Mouse (Mus musculus) right cerebral cortex, postnatal 25 days (tissue): ENCODE data around the gene Mymk.

Source experiments
- DNase-seq: peaks from one replicate; pipeline ENCODE4 v3.0.0; 2022

The Mymk gene

DNA sequence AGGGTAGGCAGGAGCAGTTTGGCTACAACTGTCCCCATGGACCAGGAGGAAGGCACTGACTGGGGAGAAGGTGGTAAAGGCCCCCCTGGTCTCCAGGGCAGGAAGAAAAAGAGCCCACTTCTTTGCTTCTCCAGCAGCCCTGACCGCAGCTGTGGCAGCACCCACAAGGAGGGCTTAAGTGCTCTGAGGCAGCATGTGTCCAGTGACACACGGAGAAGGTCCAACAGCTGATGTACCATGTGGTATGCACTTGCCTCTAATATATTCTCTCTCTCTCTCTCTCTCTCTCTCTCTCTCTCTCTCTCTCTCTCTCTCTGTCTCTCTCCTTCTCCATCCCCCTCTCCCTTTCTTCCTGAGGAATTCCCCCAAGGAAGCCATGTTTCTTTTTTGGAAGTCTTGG is at the start of gene Mymk:
TSS of gene Mymk (minus strand) at position 202 of the 400 bp plus-strand sequence.
- no peak for DNase-seq

DNA sequence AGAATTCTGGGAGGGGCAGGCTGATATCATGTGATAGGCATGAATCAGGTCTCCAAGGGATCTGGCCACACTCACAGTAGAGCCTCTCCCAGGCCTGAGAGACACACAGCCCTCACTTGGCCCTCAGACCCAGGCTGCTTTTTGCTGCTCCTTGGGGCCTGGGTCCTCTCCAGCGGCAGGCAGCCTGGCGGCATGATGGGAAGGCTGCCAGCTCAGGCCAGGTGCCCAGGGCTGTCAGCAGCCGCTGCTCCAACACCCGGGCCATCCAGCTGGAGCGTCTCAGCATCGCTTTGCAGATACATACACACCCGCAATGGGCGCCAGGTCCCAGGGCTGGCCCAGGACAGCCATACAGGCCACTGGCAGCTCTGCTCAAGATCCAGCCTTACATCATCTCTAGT is 48.3 kb upstream of the Mymk start:
- no peak for DNase-seq

DNA sequence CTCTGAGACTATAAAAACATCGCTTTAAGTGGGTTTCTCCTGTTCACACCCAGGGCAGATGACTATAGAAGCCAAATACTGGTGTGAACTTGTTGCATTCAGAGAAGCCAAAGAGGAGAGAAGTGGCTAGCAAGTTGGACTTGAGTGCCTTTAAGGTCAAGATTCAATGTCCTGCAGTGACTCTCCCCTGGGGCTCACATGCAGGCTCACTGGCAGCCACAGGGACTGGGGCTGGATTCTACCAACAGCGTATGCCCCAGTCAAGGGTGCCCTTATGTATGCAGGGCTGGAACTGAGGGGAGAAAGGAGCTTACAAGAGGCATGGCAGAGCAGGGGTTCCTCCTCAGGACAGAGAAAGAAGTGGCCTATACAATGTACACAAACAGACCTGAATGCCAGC is 47.8 kb upstream of the Mymk start:
- DNase-seq = no peak

DNA sequence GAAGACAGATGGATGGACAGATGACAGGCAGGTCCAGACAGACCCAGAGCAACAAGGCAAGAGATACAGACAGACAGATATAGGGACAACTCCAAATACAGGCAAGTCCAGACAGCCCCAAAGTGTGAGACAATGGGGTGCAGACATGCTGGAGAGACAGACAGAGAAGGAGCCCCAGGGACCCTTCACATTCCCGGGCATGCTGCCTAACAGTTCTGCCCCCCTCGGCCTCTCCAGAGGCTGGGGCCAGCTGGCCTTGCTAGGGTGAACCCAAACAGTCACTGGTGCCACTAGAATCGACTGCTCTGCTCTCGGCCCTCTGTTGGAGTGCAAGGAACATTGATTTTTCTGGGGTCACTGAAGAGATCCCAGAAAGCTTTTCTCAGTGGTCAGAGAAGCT is 46.5 kb upstream of the Mymk start:
- no peak for DNase-seq

DNA sequence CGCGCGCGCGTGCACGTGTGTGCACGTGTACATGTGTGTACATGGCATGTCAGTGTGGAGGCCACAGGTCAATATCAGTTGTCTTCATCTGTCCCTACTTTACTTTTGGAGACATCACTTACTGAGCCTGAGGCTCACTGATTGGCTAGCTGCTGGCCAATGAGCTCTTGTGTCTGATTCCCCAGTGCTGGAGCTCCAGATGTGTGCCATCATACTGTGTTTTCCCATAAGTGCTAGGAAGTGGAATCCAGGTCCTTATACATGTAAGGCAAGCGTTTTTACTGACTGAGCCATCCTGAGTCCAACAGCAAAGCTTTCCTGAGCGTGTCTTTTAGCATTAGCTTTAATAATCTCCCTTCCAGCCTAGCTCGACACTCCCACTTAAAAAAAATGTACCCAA is 42.2 kb upstream of the Mymk start:
- no peak for DNase-seq

DNA sequence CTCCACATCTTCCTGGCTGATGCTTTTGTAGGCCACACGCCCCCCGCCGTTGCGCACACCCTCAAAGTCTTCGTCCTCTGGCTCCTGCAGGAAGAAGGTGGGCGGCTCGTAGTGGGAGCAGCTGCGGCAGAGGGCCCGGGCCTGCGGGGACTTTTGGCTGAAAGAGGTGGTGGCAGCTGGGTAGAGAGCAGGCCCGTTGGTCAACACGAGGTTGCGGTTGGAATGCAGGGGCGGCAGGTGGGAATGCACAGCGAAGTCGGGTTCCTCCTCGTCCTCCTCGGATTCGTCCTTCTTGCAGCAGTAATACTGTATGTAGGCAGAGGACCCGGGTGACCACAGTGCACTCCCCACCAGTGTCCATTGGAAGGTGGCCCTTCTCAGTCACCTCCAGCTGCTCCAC is 40.6 kb upstream of the Mymk start:
- DNase-seq = no peak

DNA sequence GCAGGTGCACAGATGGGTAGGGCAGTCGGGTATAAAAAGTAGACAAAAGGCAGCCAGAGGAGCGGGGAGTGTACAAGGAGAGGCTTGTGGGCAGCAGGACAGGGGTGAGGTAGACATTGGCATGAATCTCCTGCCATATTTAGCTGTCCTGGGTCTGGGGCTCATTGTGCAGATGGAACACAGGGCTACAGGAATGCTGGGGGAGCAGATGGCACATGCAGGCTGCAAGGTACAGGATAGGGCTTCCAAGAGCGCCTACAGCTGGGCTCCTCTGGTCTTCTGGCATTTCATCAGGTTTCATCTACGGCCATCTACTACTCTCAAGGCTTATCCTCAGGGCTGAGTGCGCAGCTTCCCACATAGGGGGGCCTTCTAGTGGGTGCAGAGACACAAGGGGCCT is 37.1 kb upstream of the Mymk start:
- no peak for DNase-seq

DNA sequence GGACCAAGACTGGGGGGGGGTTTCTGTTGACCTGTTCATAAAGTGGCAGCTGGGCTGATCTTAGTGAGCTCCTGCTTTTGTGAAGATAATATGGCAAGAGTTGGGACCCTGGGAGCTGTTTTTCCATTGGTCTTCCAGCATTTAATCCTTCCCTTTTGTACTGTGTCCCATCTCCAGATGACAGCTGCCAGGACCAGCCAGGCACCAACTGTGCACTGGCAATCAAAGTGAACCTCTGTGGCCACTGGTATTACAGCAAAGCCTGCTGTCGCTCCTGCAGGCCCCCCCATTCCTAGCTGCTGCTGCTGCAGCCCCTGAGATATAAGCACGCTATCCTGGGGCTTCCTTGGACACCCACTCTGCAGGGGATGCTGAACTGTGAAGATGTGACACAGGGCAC is 36.2 kb upstream of the Mymk start:
- no peak for DNase-seq

DNA sequence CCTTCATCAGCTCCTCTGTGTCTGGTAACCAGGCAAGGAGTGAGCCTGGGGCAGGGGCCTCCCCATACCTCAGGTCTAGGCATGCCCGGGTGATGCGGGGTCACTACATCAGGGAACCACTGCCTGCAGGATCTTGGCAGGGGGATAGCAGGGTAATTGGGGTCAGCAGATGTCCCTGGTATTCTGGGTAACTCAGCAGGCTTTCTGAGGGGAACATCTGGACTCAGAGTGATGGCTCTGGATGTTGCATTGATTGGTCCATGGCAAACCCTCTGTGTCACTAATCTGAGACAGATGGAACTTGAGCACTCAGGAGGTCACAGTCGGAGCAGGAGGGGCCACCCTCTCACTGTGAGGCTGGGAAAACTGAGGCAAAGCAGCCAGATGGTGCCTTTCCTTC is 34.8 kb upstream of the Mymk start:
- no peak for DNase-seq

DNA sequence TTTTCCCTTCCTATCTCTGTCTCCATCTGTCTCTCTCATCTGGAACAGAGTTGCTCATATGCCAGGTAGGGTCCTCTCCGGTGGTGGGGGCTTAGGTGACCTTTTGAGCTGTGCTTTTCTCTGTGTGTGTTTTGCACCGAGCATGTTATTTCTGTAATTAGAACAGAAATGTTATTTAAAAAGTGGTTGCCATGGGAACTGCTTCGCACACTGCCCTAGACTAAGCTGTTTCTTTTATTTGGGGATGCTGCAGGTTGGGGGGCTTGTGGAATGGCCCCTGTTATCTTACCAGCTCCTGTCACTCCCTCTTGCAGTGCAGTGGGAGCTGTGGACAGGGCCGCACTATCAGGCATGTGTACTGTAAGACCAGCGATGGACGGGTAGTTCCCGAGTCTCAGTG is 31.6 kb upstream of the Mymk start:
- DNase-seq = peak; percentile 35

DNA sequence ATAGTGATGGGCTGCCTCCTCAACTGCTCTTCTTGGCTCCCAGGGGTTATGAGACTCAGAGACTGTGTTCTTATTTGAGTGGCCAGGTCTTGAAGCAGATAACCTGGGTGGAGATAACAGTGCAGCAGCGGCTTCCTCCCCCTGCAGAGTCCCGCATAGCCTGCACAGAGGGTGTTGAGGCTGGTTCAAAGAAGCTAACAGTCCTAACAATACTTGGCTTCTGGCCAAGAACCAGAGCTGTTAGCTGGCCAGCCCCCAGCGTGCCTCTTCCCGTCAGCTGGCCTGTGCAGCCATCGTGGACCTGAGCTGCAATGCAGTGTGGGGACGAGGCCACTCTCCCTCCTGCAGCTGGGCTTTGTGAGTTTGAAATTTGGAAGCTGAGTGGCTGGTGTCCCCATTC is 25.8 kb upstream of the Mymk start:
- DNase-seq = no peak

DNA sequence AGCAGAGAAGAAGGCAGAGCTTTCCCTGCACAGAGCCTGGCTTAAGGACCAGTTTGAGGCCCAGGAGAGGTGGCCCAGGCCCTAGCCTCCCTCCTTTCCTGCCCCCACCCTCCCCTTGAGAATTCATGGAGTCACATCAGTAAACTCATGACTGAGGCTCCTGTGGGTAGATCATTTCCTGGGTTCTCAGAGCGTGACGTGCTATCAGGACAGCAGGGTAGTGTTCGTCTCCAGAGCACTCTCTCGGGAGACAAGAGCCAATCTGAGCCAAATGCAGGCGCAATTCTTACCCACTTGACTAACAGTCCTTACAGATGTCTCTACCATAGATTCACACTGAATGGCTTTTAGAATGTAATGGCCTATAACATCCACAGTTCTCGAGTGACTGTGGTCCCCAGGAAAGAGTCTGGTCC is 25.3 kb upstream of the Mymk start:
- DNase-seq = no peak

DNA sequence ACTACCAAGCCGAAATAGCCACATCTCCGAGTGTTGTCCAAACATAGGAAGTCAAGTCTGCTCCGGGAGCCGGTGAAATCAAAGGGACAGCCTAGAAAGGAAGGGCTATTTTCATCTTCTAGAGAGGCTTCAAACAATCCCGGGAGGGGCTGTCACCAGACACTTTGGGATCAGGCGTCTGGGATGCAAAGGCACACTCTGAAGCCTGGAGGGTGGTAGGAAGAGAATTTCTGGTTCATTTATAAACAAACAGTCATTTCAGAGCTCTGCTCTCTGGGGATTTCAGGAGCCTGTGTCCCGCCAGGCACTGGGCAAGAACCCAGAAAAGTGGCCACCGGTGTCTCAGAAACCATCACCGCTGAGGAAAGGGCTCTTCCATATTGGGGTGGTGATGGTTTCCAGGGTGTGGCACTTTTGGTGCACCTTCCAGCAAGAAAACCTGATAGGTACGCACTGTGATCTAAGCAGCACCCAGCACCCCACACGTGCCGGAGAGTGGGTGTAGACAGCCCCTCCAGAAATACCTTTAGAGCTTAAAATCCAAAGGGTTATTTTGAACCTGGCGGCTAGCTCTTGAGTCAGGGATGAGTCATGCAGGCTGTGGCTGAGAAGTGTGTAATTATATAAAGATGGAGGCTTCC is 24.5 kb upstream of the Mymk start:
- peak; percentile 81 for DNase-seq

DNA sequence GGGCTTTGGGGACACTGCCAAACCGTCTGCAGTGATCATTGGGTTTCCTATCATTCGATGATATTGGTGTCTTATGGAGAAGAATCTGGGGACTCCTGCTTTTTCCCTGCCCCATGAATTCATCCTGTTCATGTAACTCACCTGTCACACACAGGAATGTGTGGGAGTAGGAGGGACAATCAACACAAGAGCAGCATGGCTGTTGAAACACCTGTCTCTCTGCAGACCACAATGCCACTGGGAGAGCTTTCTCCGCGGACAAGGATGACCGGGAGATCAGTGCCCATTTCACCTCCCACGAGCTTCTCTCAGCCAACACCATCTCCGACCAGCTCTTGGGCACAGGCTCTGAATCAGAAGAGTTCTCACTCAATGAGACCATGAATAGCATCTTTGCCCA is 23.2 kb upstream of the Mymk start:
- no peak for DNase-seq

DNA sequence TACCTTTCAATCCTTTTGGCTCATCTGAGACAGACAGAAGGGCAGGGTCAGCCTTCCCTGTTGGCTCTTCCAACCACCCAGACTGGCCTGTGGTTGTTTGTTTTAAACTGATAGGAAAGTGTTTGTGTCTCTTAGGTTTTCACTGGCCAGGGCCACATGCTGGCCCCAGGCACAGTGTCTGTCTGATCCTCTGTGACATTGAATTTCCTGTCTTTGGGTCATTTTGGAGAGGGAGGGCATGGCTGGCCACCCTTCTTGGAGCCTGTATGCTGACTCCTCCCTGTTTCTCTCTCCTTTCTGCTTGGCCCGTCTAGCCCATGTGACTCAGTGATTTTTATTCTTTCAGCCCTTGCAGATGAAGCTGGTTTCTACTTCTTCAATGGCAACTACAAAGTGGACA is 17.3 kb upstream of the Mymk start:
- DNase-seq = no peak

DNA sequence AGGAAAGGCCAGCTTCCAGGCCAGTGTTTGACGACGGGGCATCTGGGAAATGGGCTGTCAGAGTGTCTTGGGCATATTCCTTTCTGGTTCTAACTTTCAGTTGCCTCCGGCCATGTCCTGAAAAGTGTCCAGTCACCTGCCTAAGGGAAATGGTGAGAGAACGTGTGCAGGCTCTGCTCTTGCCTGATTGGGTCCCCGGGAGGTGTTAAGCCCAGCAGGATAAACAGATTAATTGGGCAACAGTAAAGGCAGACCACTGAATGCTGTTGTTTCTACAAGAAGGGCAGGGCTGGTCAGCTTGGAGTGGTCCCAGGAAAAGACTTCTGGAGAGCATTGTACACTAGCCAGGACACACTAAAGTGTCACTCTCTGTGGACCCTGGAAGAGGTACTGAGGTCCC is 16.7 kb upstream of the Mymk start:
- DNase-seq = no peak

DNA sequence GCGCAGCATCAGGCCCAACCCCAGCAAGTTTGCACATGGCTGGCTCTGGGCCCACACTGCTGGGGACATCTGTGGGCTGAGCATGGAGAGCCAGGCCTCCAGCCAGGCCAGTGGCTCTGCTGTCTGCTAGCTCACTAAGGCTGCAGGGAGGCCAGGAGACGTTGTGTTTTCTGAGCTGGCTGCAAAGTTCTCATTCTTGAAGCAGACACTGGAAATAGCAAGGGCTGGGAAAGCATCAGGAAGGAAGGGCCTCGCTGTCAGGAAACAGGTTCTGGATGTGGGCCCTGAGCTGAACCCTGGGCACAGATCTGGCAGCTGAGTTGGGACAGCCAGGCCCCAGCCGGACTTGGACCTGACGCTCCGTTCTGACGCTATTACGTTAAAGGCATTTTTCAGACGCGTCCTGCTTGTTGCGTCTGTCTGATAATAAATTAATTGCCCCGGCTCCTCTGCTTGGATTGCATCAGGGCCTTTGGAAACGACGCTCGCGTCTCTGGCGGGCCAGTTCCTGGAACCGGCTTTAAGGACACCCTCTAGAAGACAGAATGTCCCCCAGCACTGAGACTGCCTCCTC is 16.2 kb upstream of the Mymk start:
- no peak for DNase-seq

DNA sequence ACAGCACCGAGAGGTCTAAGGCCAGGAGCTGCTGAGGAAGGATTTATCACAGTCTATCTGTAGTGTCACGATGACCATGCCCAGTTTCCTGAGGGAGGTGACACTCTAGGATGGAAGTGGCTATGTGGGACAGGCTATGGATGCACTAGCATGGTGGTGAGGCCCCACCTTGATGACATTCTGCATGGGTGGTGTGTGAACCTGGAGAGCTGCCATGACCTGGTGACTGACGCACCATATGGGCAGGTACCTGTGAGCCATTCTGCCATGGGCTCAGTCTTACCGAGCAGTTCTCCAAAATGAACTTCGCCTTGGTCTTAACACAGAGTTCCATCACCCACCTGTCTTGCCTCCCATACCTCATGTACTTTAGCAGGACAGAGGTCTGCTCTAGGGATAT is 15.6 kb upstream of the Mymk start:
- no peak for DNase-seq

DNA sequence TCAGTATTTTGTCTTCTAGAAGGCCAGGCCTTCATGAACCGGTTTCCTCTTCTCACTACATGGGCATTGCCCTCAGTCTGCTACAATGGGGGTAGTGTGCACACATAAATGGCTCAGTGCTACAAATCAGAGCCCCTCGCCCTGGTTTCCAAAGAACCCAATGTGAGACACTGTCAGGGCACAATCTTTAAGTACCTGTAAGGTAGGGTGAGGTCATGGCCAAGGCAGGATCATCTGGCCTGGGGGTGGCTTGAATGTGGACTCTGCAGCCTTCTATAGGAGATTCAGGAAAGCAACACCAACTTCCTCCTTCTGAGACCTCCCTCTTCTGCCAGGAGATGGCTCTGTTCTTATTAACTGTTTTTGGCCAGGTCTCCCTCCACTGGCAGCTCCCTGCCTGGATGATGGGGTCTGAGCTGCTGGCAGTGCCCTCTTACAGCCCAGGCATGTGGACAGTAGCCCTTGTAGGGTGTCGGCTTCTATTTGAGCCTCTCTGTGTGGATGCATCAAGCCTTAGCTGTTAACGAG is 14.6 kb upstream of the Mymk start:
- no peak for DNase-seq

DNA sequence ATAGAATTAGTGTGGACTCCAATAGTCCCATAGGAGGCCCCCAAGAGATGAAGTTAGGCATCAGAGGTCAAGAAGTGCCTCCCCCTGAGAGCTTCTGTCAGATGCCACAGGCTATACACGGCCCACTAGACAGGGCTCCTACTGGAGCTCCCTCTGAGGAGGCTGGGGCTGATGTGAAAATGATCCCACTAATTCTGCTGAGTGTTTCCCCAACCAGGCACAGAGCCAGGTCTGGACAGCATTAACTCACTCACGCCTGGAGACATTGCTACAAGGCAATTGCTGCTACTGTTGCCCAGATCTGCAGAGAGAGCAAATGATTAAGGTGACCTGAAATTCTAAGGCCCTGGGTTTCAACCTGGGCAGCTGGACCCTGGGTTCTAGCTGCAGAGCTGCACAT is 13.8 kb upstream of the Mymk start:
- DNase-seq = no peak

DNA sequence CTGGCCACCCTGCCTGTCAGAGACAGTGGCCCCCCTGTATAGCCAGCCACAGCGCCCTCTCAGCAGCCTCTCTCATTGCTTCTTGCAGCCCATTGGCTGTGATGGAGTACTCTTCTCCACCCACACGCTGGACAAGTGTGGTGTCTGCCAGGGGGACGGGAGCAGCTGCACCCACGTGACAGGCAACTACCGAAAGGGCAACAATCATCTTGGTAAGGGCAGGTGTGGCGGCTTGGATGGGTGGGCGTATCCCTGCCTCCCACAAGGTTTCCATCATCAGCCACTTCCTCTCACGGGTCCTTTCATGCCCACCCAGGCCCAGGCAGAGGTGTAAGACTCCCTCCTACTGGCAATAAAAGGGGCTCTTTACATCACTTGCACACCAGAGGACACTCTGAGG is 13.0 kb upstream of the Mymk start:
- DNase-seq = no peak

DNA sequence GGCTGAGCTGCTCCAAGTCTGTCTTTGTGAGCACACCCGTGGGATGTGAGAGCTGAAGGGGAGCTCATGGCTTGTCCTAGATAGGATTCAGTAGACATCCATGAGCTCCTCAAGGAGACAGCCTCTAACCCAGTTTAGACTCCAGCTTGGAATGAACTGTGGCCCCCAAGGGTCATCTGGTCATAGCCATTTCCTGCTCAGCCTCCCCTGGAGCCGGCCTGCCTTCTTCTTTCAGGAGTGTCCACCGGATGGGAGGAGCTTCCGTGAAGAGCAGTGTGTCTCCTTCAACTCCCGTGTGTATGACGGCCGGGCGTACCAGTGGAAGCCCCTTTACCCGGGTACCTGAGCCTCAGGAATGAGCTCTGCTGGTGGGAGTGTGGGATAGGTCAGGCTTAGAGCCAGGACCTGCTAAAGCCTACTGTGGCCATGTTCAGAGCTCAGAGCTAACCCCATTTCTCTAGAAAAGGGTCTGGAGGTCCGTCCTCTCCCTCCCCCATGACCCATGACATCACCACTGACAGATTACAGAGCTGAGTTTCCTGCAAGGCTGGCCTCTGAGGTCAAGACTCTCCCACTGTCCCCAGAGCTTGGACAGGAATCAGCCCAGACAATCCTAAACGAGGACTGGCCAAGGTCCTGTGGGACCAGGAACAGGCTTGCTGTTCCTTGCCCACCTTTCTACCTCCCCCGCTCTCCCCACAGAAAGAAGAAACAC is 11.9 kb upstream of the Mymk start:
- no peak for DNase-seq

DNA sequence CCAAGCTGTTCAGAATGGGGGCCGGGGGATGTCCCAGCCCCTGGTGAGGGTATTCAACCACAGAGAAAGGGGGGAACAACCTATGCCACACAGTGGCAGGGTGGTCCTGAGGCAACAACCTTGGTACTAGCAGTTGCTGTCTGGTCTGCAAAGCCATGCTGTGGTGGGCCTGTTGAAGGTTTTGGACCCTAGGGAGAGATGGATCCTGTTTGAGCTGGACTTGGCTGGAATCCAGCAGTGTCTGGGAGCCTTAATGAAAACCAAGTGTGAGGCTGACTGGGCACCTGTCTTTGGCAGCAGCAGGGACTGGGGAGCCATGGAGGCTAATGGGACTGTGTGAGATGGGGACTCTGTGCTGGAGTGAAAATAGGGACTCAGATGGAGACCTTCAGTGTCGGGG is 7.7 kb upstream of the Mymk start:
- DNase-seq = no peak

DNA sequence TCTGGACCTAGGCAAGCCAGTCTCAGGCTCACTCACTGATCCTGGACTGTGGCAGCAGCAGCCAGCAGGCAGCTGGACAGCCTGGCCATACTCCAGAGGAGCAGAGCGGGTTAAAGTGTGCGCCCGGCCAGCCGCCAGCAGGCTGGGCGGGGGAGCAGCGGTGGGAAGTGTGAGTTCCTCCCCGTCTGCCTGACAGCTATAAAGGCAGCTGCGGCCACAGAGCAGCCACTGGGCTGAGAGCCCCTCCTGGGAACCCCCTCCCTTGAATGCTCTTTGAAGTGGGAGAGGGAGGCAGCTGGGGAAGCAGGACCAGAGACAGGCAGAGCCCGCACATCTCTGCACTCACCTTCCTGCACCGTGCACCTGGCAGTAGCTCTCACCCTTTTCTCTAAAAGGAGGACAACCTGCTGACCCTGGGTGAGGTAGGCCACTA is 7.2 kb upstream of the Mymk start, which contains the start of gene Adamtsl2:
TSS of gene Adamtsl2 (plus strand) at position 228 of the 433 bp plus-strand sequence.
- peak; percentile 45 for DNase-seq
